Mouse (Mus musculus) colon, adult 2 months (tissue): Measurements from ENCODE around the gene Dlx5. TPM values are rescaled to one million over a fixed set of nuclear protein-coding genes. Genes with fewer than 3 reads are reported as not detected.

ENCODE experiments used
- polyA plus RNA-seq: library from polyadenylated mRNA; depleted of rRNA; stranded (reverse); fragments of >200 nt; gene quantifications from 2 replicates; pipeline ENCODE4 v1.2.3, GENCODE M21; 2012; rRNA removed

The Dlx5 gene
- polyA plus RNA-seq: 0.08 and 0.14 TPM in 2 replicates

DNA sequence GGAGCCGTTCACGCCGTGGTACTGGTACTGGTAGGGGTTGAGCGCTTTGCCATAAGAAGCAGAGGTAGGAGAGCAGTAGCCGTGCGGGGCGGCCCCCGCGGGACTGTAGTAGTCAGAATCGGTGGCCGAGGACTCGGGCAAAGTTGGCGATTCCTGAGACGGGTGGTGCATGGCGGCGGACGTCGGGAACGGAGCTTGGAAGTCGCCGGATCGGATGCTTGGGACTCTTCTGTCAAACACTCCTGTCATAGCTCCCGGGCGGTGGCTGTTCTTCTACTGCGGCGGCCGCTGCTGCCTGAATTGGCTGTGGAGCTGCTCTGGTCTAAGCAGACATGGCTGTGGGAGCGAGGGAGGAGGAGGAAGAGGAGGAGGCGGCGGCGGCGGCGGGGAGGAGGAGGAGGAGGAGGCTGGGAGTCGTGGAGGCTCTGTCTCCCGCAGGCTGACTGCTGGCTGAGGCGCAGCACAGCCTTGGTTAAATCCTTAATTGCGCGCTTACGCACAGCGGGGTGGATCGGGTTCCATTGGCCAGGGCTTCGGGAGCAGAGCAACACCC lies at the start of gene Dlx5:
Gene Dlx5 (minus strand): TSS at position 448 of the 553 bp plus-strand sequence.

DNA sequence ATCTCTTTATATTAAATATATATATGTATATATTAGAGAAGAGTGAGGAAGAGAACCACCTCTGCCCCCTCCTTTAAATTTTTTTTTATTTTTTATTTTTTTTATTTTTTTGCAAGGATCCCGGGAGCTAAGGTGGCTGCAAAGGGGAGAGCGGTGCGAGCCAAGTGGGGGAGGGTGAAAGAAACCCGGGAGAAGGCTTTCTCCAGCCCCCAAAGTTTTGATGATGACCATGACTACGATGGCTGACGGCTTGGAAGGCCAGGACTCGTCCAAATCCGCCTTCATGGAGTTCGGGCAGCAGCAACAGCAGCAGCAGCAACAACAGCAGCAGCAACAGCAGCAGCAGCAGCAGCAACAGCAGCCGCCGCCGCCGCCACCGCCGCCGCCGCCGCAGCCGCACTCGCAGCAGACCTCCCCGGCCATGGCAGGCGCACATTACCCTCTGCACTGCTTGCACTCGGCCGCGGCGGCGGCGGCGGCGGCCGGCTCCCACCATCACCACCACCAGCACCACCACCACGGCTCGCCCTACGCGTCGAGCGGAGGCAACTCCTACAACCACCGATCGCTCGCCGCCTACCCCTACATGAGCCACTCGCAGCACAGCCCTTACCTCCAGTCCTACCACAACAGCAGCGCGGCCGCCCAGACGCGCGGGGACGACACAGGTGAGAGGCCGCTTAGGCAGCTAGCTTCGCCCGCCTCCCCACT lies 18.6 kb downstream of the Dlx5 start, which contains the start of gene Dlx6:
Gene Dlx6 (plus strand): TSS at position 175 of the 711 bp plus-strand sequence.

Other genes with a start within 250 kb of the Dlx5 start
- not detected in 2 replicates for gene Dlx6, start 18.8 kb downstream of the Dlx5 start, polyA plus RNA-seq
- 0.09 and 0.30 TPM in 2 replicates for gene Sdhaf3, start 73.9 kb upstream of the Dlx5 start, polyA plus RNA-seq